Mouse (Mus musculus) liver, postnatal 0 days (tissue): ENCODE results near the gene Uqcc2. TPM values are rescaled to one million over a fixed set of nuclear protein-coding genes. Genes with fewer than 3 reads are reported as not detected.

ENCODE experiments used
- ATAC-seq: fragments of 200-750 bp; cut with Nextera tagmentation; 2 replicates; pipeline ENCODE4 v1.8.0; 2017; ENCODE audit warnings: mild to moderate bottlenecking, moderate library complexity
- DNase-seq: peaks from one replicate; pipeline ENCODE4 v3.0.0-alpha.2; 2016
- H3K27ac ChIP-seq: fragments of 300-500 bp; sonication (generic); 2 replicates; pipeline ENCODE4 v1.5.1; 2014; ENCODE audit warnings: antibody characterized with exemption, moderate library complexity, mild to moderate bottlenecking, low read depth
- H3K27me3 ChIP-seq: fragments of 300-500 bp; sonication (generic); 2 replicates; pipeline ENCODE4 v1.6.1; 2014; ENCODE audit warnings: low read length, control low read depth, mixed read lengths; ENCODE audit not compliant: insufficient read depth
- H3K36me3 ChIP-seq: fragments of 300-500 bp; sonication (generic); replicated peaks from 2 replicates; pipeline ENCODE4 v1.6.1; 2014; ENCODE audit warnings: mild to moderate bottlenecking, control low read depth, low read length, moderate library complexity, mixed read lengths; ENCODE audit not compliant: insufficient read depth
- H3K4me1 ChIP-seq: fragments of 300-500 bp; sonication (generic); 2 replicates; pipeline ENCODE4 v1.6.1; 2014; ENCODE audit warnings: antibody characterized with exemption, mild to moderate bottlenecking, control low read depth; ENCODE audit not compliant: insufficient read depth
- H3K4me2 ChIP-seq: fragments of 300-500 bp; sonication (generic); 2 replicates; pipeline ENCODE4 v1.6.1; 2014; ENCODE audit warnings: low read depth, mild to moderate bottlenecking, low read length, moderate library complexity, mixed read lengths
- H3K4me3 ChIP-seq: fragments of 300-500 bp; sonication (generic); 2 replicates; pipeline ENCODE4 v1.5.1; 2014; ENCODE audit warnings: low read depth, low read length
- H3K9ac ChIP-seq: fragments of 300-500 bp; sonication (generic); replicated peaks from 2 replicates; pipeline ENCODE4 v1.6.1; 2014; ENCODE audit warnings: mild to moderate bottlenecking, moderate library complexity
- H3K9me3 ChIP-seq: fragments of 300-500 bp; sonication (generic); 2 replicates; pipeline ENCODE4 v1.6.1; 2016; ENCODE audit warnings: mild to moderate bottlenecking, control low read depth, low read length, mixed read lengths
- CTCF ChIP-seq: sonication (generic); IDR thresholded peaks from 2 replicates; pipeline ENCODE4 v1.5.1; 2016; ENCODE audit warnings: antibody characterized with exemption, low read depth
- EP300 ChIP-seq: IDR thresholded peaks from 2 replicates; pipeline ENCODE4 v1.6.1; 2016; ENCODE audit warnings: antibody characterized with exemption, low read depth, mild to moderate bottlenecking
- WGBS: fragments of 180-500 bp; shearing (Covaris S2); extraction: QIAGEN DNeasy Blood & Tissue Kit; methylation state at CpG from one replicate; pipeline ENCODE4 v1.1.7; 2014; ENCODE audit not compliant: insufficient replicate concordance; 5-methylcytosine and 5-hydroxymethylcytosine counted together
- polyA plus RNA-seq: library from polyadenylated mRNA; unstranded; fragments of >200 nt; fragmentation: Nextera tagmentation; extraction: Ambion mirVana; gene quantifications from 2 replicates; pipeline ENCODE4 v1.2.1, GENCODE M21; 2015

The Uqcc2 gene
- polyA plus RNA-seq, 1 experiment from 2014 or later = 107 TPM

DNA sequence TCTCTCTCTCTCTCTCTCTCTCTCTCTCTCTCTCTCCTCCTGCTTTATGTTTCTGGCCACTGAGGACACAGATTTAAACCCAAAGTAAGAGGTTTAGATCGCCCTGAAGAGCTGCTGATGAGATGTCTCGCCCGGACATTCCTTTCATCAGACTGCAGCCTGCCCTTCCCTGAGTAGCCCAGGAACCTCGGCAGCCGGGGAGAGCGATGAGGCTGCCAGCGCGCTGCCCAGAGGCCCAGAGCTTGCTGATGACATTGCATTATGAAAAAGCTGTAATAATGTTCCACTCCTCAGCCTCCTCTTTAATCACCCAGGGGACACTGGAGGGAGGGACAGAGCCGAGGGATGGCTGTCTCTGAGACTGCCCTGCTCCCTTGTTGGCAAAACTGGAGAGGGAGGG, 6.5 kb upstream of the Uqcc2 start:
- DNase-seq (no peak), ATAC-seq (no peak)
- Histone ChIP-seq H3K9ac (no peak overlapping the region), H3K4me3 (no peak overlapping the region), H3K4me2 (no peak overlapping the region), H3K4me1 (no peaks in the 10 kb centered on the region), H3K27me3 (no peaks in the 10 kb centered on the region), H3K9me3 (no peaks in the 10 kb centered on the region), H3K36me3 (no peaks in the 10 kb centered on the region), H3K27ac (no peak overlapping the region)
- TF ChIP-seq CTCF (no peak), EP300 (no peak)
- WGBS = 75% methylated on average over 9 of the region's 9 CpGs

- no peak overlapping the region for H3K4me3 ChIP-seq
- no peak overlapping the region for H3K27ac ChIP-seq
- 60% methylated on average over 7 of the region's 7 CpGs for WGBS
- ATAC-seq (no peak), DNase-seq (no peak)
- no peak overlapping the region for H3K9ac ChIP-seq
- no peaks in the 10 kb centered on the region for H3K36me3 ChIP-seq
- no peak overlapping the region for H3K4me2 ChIP-seq
- no peaks in the 10 kb centered on the region for H3K9me3 ChIP-seq
- no peaks in the 10 kb centered on the region for H3K4me1 ChIP-seq
- no peaks in the 10 kb centered on the region for H3K27me3 ChIP-seq
- TF ChIP-seq CTCF (no peak), EP300 (no peak)
Observed at GRCm38 (mm10) chr17:27139304-27139703, 5.6 kb upstream of the Uqcc2 start.

GRCm38 (mm10) chr17:27138396-27138795, 4.7 kb upstream of the Uqcc2 start:
- TF ChIP-seq EP300 (no peak), CTCF (no peak)
- Histone ChIP-seq H3K36me3 (no peaks in the 10 kb centered on the region), H3K4me2 (no peak overlapping the region), H3K27me3 (no peaks in the 10 kb centered on the region), H3K4me1 (peaks cover 2% of the 10 kb centered on the region), H3K9me3 (no peaks in the 10 kb centered on the region), H3K4me3 (no peak overlapping the region), H3K9ac (no peak overlapping the region), H3K27ac (no peak overlapping the region)
- DNase-seq = no peak
- 82% methylated on average over 9 of the region's 9 CpGs for WGBS
- no peak for ATAC-seq

DNA sequence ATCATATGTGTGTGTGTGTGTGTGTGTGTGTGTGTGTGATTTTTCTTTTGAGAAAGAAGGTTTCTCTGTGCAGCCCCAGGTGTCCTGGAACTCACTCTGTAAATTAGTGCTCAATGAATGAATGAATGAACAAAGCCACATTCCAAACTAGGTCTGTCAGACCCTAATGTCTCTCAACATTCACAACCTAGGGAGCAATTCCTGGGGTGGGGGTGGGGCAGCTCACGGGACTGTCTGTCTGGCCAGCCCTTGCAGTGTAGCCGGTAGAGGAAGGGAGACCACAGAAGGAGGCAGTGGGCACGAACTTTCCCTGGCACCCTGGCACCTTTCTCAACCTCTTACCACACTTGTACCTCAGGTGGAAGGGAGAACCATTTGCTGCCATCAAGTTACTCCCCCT, 999 bp upstream of the Uqcc2 start:
- Histone ChIP-seq H3K4me1 (peaks cover 13% of the 10 kb centered on the region), H3K9me3 (no peaks in the 10 kb centered on the region), H3K36me3 (no peaks in the 10 kb centered on the region), H3K4me2 (no peak overlapping the region), H3K27me3 (no peaks in the 10 kb centered on the region), H3K27ac (no peak overlapping the region), H3K4me3 (no peak overlapping the region), H3K9ac (no peak overlapping the region)
- TF ChIP-seq CTCF = no peak
- no peak for TF ChIP-seq EP300
- DNase-seq (no peak), ATAC-seq (no peak)
- 33% methylated on average over 3 of the region's 3 CpGs for WGBS

- 22% methylated on average over 9 of the region's 9 CpGs for WGBS
- H3K4me2 ChIP-seq = peak overlapping the region; percentile 78
- H3K36me3 ChIP-seq = no peaks in the 10 kb centered on the region
- H3K4me3 ChIP-seq = peak overlapping the region; percentile 79
- peak overlapping the region; percentile 62; the same call in 1 of the 2 replicates for H3K27ac ChIP-seq
- DNase-seq (no peak), ATAC-seq (peak; percentile 22)
- H3K4me1 ChIP-seq = peaks cover 13% of the 10 kb centered on the region
- no peaks in the 10 kb centered on the region for H3K27me3 ChIP-seq
- peak overlapping the region; percentile 70 for H3K9ac ChIP-seq
- TF ChIP-seq CTCF = no peak
- no peak for TF ChIP-seq EP300
- no peaks in the 10 kb centered on the region for H3K9me3 ChIP-seq
Observed at GRCm38 (mm10) chr17:27134187-27134586, 471 bp upstream of the Uqcc2 start.

- ATAC-seq = no peak
- 80% methylated on average over 10 of the region's 10 CpGs for WGBS
- H3K36me3 ChIP-seq = no peaks in the 10 kb centered on the region
- H3K4me3 ChIP-seq = no peak overlapping the region
- no peak overlapping the region for H3K4me2 ChIP-seq
- H3K9me3 ChIP-seq = no peaks in the 10 kb centered on the region
- peaks cover 13% of the 10 kb centered on the region for H3K4me1 ChIP-seq
- DNase-seq = no peak
- no peak overlapping the region for H3K9ac ChIP-seq
- H3K27ac ChIP-seq = no peak overlapping the region
- TF ChIP-seq CTCF = no peak
- TF ChIP-seq EP300 = no peak
- no peaks in the 10 kb centered on the region for H3K27me3 ChIP-seq
Observed at GRCm38 (mm10) chr17:27132238-27132637, 1.5 kb downstream of the Uqcc2 start.

- H3K4me2 ChIP-seq = no peak overlapping the region
- no peak overlapping the region for H3K4me3 ChIP-seq
- ATAC-seq (no peak), DNase-seq (no peak)
- no peaks in the 10 kb centered on the region for H3K27me3 ChIP-seq
- 78% methylated on average over 10 of the region's 10 CpGs for WGBS
- no peak overlapping the region for H3K27ac ChIP-seq
- H3K4me1 ChIP-seq = peaks cover 13% of the 10 kb centered on the region
- no peaks in the 10 kb centered on the region for H3K9me3 ChIP-seq
- no peaks in the 10 kb centered on the region for H3K36me3 ChIP-seq
- TF ChIP-seq EP300 (no peak), CTCF (no peak)
- no peak overlapping the region; the same call in 1 of the 2 replicates for H3K9ac ChIP-seq
Observed at GRCm38 (mm10) chr17:27131240-27131665, 2.5 kb downstream of the Uqcc2 start.
